Mouse (Mus musculus) liver, embryonic 14.5 days (tissue): ENCODE data around the gene Nup133. TPM values are rescaled to one million over a fixed set of nuclear protein-coding genes. Genes with fewer than 3 reads are reported as not detected.

Experiments used
- ATAC-seq: fragments of 200-750 bp; cut with Nextera tagmentation; 2 replicates; pipeline ENCODE4 v1.8.0; 2017; ENCODE audit warnings: moderate number of reproducible peaks, mild to moderate bottlenecking, moderate library complexity; ENCODE audit not compliant: insufficient read depth
- DNase-seq, 3 experiments: peaks; one replicate each; pipeline ENCODE4 v3.0.0-alpha.2; 2012 to 2013; ENCODE audit warnings: low read depth in 3 of 3, low spot score in 3 of 3
- H3K27ac ChIP-seq: fragments of 300-500 bp; sonication (generic); 2 replicates; pipeline ENCODE4 v1.5.1; 2014; ENCODE audit warnings: moderate library complexity, mild to moderate bottlenecking, control low read depth, inconsistent platforms
- H3K27me3 ChIP-seq: fragments of 300-500 bp; sonication (generic); 2 replicates; pipeline ENCODE4 v1.6.1; 2014; ENCODE audit warnings: mild to moderate bottlenecking, low read length, moderate library complexity; ENCODE audit not compliant: control insufficient read depth, insufficient read depth
- H3K36me3 ChIP-seq: fragments of 300-500 bp; sonication (generic); replicated peaks from 2 replicates; pipeline ENCODE4 v1.6.1; 2014; ENCODE audit warnings: low read depth; ENCODE audit not compliant: control insufficient read depth, insufficient read depth
- H3K4me1 ChIP-seq, 2 experiments: fragments of 200-500 bp in 1 of 2; fragments of 300-500 bp in 1 of 2; sonication (generic) in 1 of 2; replicated peaks; 2 replicates each; pipeline ENCODE4 v1.6.1; 2012 to 2014; ENCODE audit warnings: antibody characterized with exemption in 1 of 2, inconsistent platforms in 1 of 2, low read length in 1 of 2; ENCODE audit not compliant: control insufficient read depth in 2 of 2, insufficient read depth in 2 of 2
- H3K4me2 ChIP-seq: fragments of 300-500 bp; sonication (generic); 2 replicates; pipeline ENCODE4 v1.6.1; 2014; ENCODE audit warnings: low read depth, mild to moderate bottlenecking, control low read depth, moderate library complexity
- H3K4me3 ChIP-seq, 2 experiments: fragments of 200-500 bp in 1 of 2; fragments of 300-500 bp in 1 of 2; sonication (generic) in 1 of 2; 2 replicates each; pipeline ENCODE4 v1.5.1; 2012 to 2014; ENCODE audit warnings: low read depth in 2 of 2, low read length in 2 of 2, mild to moderate bottlenecking in 2 of 2, control low read depth in 1 of 2, inconsistent platforms in 1 of 2, moderate library complexity in 1 of 2; ENCODE audit not compliant: insufficient read depth in 1 of 2
- H3K9ac ChIP-seq: fragments of 300-500 bp; sonication (generic); replicated peaks from 2 replicates; pipeline ENCODE4 v1.6.1; 2014; ENCODE audit warnings: mild to moderate bottlenecking, control low read depth, moderate library complexity
- H3K9me3 ChIP-seq: fragments of 300-500 bp; sonication (generic); 2 replicates; pipeline ENCODE4 v1.6.1; 2016; ENCODE audit warnings: low read length, mixed read lengths; ENCODE audit not compliant: control insufficient read depth
- CTCF ChIP-seq: IDR thresholded peaks from 2 replicates; pipeline ENCODE4 v1.5.1; 2016; ENCODE audit warnings: antibody characterized with exemption, low read depth, control low read depth
- EP300 ChIP-seq: IDR thresholded peaks from 2 replicates; pipeline ENCODE4 v1.6.1; 2016; ENCODE audit warnings: antibody characterized with exemption, low read depth
- WGBS: fragments of 180-500 bp; shearing (Covaris S2); extraction: QIAGEN DNeasy Blood & Tissue Kit; methylation state at CpG from one replicate; pipeline ENCODE4 v1.1.7; 2014; ENCODE audit not compliant: insufficient replicate concordance; 5-methylcytosine and 5-hydroxymethylcytosine counted together
- polyA plus RNA-seq, 2 experiments: library from polyadenylated mRNA; depleted of rRNA in 1 of 2; stranded (reverse) in 1 of 2; unstranded in 1 of 2; fragments of >200 nt; fragmentation: Nextera tagmentation in 1 of 2; extraction: Ambion mirVana in 1 of 2; gene quantifications; 2 replicates each; pipeline versions ENCODE4 v1.2.1 to v1.2.3; 2012 to 2014

Gene Nup133
- polyA plus RNA-seq, 2 experiments = 17.6 to 23.3 TPM

- DNase-seq (no peak), ATAC-seq (no peak)
- no peaks in the 10 kb centered on the region; a peak in 1 of 4 replicates for H3K4me1 ChIP-seq
- 59% methylated on average over 3 of the region's 3 CpGs for WGBS
- H3K4me2 ChIP-seq = no peak overlapping the region
- H3K9me3 ChIP-seq = no peaks in the 10 kb centered on the region
- no peak overlapping the region for H3K27ac ChIP-seq
- H3K9ac ChIP-seq = no peak overlapping the region
- H3K36me3 ChIP-seq = peaks cover 4% of the 10 kb centered on the region
- TF ChIP-seq CTCF (no peak), EP300 (no peak)
- no peak overlapping the region for H3K4me3 ChIP-seq
- H3K27me3 ChIP-seq = no peaks in the 10 kb centered on the region
Measured at GRCm38 (mm10) chr8:123847546-123847945, 101.5 kb downstream of the Nup133 start.

Other genes with a start within 250 kb of the Nup133 start
- gene Rab4a, start 143.3 kb downstream of the Nup133 start, polyA plus RNA-seq (2012; rRNA removed) = 12.6 and 12.9 TPM in 2 replicates
- 23.7 and 24.2 TPM in 2 replicates for gene Rab4a, start 143.3 kb downstream of the Nup133 start, polyA plus RNA-seq (2014; fragmentation: Nextera tagmentation; extraction: Ambion mirVana)
- 2.9 and 3.5 TPM in 2 replicates for gene Ccsap, start 89.1 kb downstream of the Nup133 start, polyA plus RNA-seq (2012; rRNA removed)
- gene Ccsap, start 89.1 kb downstream of the Nup133 start, polyA plus RNA-seq (2014; fragmentation: Nextera tagmentation; extraction: Ambion mirVana) = 2.4 and 2.7 TPM in 2 replicates
- gene Acta1, start 54.5 kb downstream of the Nup133 start, polyA plus RNA-seq (2012; rRNA removed) = 1.9 and 2.2 TPM in 2 replicates
- 0.21 and 0.83 TPM in 2 replicates for gene Acta1, start 54.5 kb downstream of the Nup133 start, polyA plus RNA-seq (2014; fragmentation: Nextera tagmentation; extraction: Ambion mirVana)
- 71.8 and 83.0 TPM in 2 replicates for gene Abcb10, start 33.9 kb upstream of the Nup133 start, polyA plus RNA-seq (2012; rRNA removed)
- 129 and 144 TPM in 2 replicates for gene Abcb10, start 33.9 kb upstream of the Nup133 start, polyA plus RNA-seq (2014; fragmentation: Nextera tagmentation; extraction: Ambion mirVana)
- 21.1 and 21.2 TPM in 2 replicates for gene Taf5l, start 72.1 kb upstream of the Nup133 start, polyA plus RNA-seq (2012; rRNA removed)
- gene Taf5l, start 72.1 kb upstream of the Nup133 start, polyA plus RNA-seq (2014; fragmentation: Nextera tagmentation; extraction: Ambion mirVana) = 28.7 and 32.6 TPM in 2 replicates
- 4.3 and 4.9 TPM in 2 replicates for gene Urb2, start 72.2 kb upstream of the Nup133 start, polyA plus RNA-seq (2012; rRNA removed)
- 2.9 and 3.6 TPM in 2 replicates for gene Urb2, start 72.2 kb upstream of the Nup133 start, polyA plus RNA-seq (2014; fragmentation: Nextera tagmentation; extraction: Ambion mirVana)